Mouse (Mus musculus) MEL (cell line): ENCODE measurements around the gene Ces2f. TPM values are rescaled to one million over a fixed set of nuclear protein-coding genes. Genes with fewer than 3 reads are reported as not detected.

Experiments
- DNase-seq: peaks from one replicate; pipeline ENCODE4 v3.0.0; 2011; ENCODE audit warnings: low read depth, low spot score
- H3K27ac ChIP-seq: 2 replicates; pipeline ENCODE4 v1.5.1; 2012; ENCODE audit warnings: low read depth, mild to moderate bottlenecking, control low read depth, low read length, moderate library complexity; ENCODE audit not compliant: control insufficient read depth
- H3K27me3 ChIP-seq, 2 experiments: fragments of 150-350 bp in 1 of 2; sonication (generic) in 1 of 2; 2 replicates each; pipeline ENCODE4 v1.6.1; 2012; ENCODE audit warnings: low read length in 2 of 2, mild to moderate bottlenecking in 2 of 2, improper control_type of control experiment in 1 of 2, moderate library complexity in 1 of 2; ENCODE audit not compliant: insufficient read depth in 2 of 2, control insufficient read depth in 1 of 2
- H3K36me3 ChIP-seq, 2 experiments: 2 replicates each; pipeline ENCODE4 v1.6.1; 2012 to 2014; ENCODE audit warnings: low read length in 2 of 2, improper control_type of control experiment in 1 of 2, inconsistent platforms in 1 of 2, mild to moderate bottlenecking in 1 of 2; ENCODE audit not compliant: insufficient read depth in 2 of 2, control insufficient read depth in 1 of 2
- H3K4me1 ChIP-seq, 2 experiments: fragments of 150-350 bp in 1 of 2; sonication (generic) in 1 of 2; 2 replicates each; pipeline ENCODE4 v1.6.1; 2012; ENCODE audit warnings: low read length in 2 of 2, improper control_type of control experiment in 1 of 2, mild to moderate bottlenecking in 1 of 2; ENCODE audit not compliant: insufficient read depth in 2 of 2, control insufficient read depth in 1 of 2
- H3K4me3 ChIP-seq, 2 experiments: fragments of 150-350 bp in 1 of 2; sonication (generic) in 1 of 2; 2 replicates each; pipeline ENCODE4 v1.5.1; 2012; ENCODE audit warnings: low read depth in 2 of 2, low read length in 2 of 2, mild to moderate bottlenecking in 2 of 2, moderate library complexity in 2 of 2, control low read depth in 1 of 2, improper control_type of control experiment in 1 of 2; ENCODE audit not compliant: control insufficient read depth in 1 of 2, insufficient read depth in 1 of 2
- H3K79me2 ChIP-seq: 2 replicates; pipeline ENCODE4 v1.6.1; 2012; ENCODE audit warnings: mild to moderate bottlenecking, low read length, moderate library complexity; ENCODE audit not compliant: control insufficient read depth, poor library complexity, insufficient read depth
- H3K9ac ChIP-seq: 2 replicates; pipeline ENCODE4 v1.6.1; 2012; ENCODE audit warnings: low read depth, mild to moderate bottlenecking, control low read depth, low read length, moderate library complexity; ENCODE audit not compliant: control insufficient read depth, poor library complexity, severe bottlenecking
- H3K9me3 ChIP-seq: fragments of 150-350 bp; sonication (generic); replicated peaks from 2 replicates; pipeline ENCODE4 v1.6.1; 2012; ENCODE audit warnings: mild to moderate bottlenecking, low read length, improper control_type of control experiment, moderate library complexity; ENCODE audit not compliant: insufficient read depth
- E2F4 ChIP-seq: IDR thresholded peaks from 2 replicates; pipeline ENCODE4 v1.6.1; 2011; ENCODE audit warnings: low read depth, low read length, improper control_type of control experiment, borderline replicate concordance
- ELF1 ChIP-seq: IDR thresholded peaks from 2 replicates; pipeline ENCODE4 v1.6.1; 2014; ENCODE audit warnings: low read depth, mild to moderate bottlenecking, inconsistent platforms, low read length, improper control_type of control experiment, moderate library complexity
- JUND ChIP-seq: IDR thresholded peaks from 2 replicates; pipeline ENCODE4 v1.6.1; 2011; ENCODE audit warnings: low read depth, mild to moderate bottlenecking, improper control_type of control experiment, low read length
- KAT2A ChIP-seq: conservative IDR thresholded peaks from 2 replicates; pipeline ENCODE4 v1.6.1; 2012; ENCODE audit warnings: low read depth, low read length, improper control_type of control experiment, inconsistent platforms
- NRF1 ChIP-seq: IDR thresholded peaks from 2 replicates; pipeline ENCODE4 v1.6.1; 2014; ENCODE audit warnings: low read depth, mild to moderate bottlenecking, inconsistent platforms, low read length, improper control_type of control experiment, moderate library complexity; ENCODE audit not compliant: poor library complexity, insufficient read depth, severe bottlenecking
- POLR2AphosphoS2 ChIP-seq: IDR thresholded peaks from 2 replicates; pipeline ENCODE4 v1.6.1; 2011; ENCODE audit warnings: low read length, improper control_type of control experiment
- POLR2AphosphoS5 ChIP-seq: IDR thresholded peaks from 2 replicates; pipeline ENCODE4 v1.6.1; 2012; ENCODE audit warnings: low read depth, borderline replicate concordance, mild to moderate bottlenecking, inconsistent platforms, low read length, moderate library complexity, mixed read lengths
- TBP ChIP-seq: IDR thresholded peaks from 2 replicates; pipeline ENCODE4 v1.8.0; 2011; ENCODE audit warnings: low read depth, low read length, improper control_type of control experiment
- USF2 ChIP-seq, 2 experiments: IDR thresholded peaks; 2 replicates each; pipeline ENCODE4 v1.6.1; 2011 to 2012; ENCODE audit warnings: improper control_type of control experiment in 2 of 2, low read length in 2 of 2, borderline replicate concordance in 1 of 2, inconsistent platforms in 1 of 2, low read depth in 1 of 2, mild to moderate bottlenecking in 1 of 2; ENCODE audit not compliant: insufficient read depth in 1 of 2
- ZKSCAN1 ChIP-seq: IDR thresholded peaks from 2 replicates; pipeline ENCODE4 v1.6.1; 2012; ENCODE audit warnings: low read depth, mild to moderate bottlenecking, inconsistent platforms, low read length, improper control_type of control experiment, moderate library complexity
- polyA plus RNA-seq, 2 experiments: library from polyadenylated mRNA; stranded (reverse) in 1 of 2; unstranded in 1 of 2; fragments of >175 nt in 1 of 2; fragments of >200 nt in 1 of 2; gene quantifications; 2 replicates each; pipeline versions ENCODE4 v1.2.1 to v1.2.4; 2012; ENCODE audit warnings: low replicate concordance in 2 of 2, low read depth in 1 of 2; ENCODE audit not compliant: insufficient read length in 2 of 2, insufficient read depth in 1 of 2, missing spikeins in 1 of 2
- total RNA-seq: library from RNA; depleted of rRNA; stranded (reverse); fragments of 300-350 nt; gene quantifications from 2 replicates; pipeline ENCODE4 v1.2.3, GENCODE M21; 2012

The Ces2f gene
- total and polyA plus RNA-seq, 3 experiments = not detected

GRCm38 (mm10) chr8:104984942-104985341 lies 37.8 kb downstream of the Ces2f start:
- no peak overlapping the region for H3K27ac ChIP-seq
- H3K36me3 ChIP-seq = no peaks in the 10 kb centered on the region
- TF ChIP-seq NRF1 = no peak
- TF ChIP-seq POLR2AphosphoS5 = no peak
- TF ChIP-seq ZKSCAN1 = no peak
- no peak for TF ChIP-seq JUND
- no peaks in the 10 kb centered on the region for H3K4me1 ChIP-seq
- H3K9ac ChIP-seq = no peak overlapping the region
- no peaks in the 10 kb centered on the region for H3K79me2 ChIP-seq
- H3K27me3 ChIP-seq = peaks cover 2 to 12% of the 10 kb centered on the region in 2 experiments
- no peak overlapping the region for H3K4me3 ChIP-seq
- no peaks in the 10 kb centered on the region for H3K9me3 ChIP-seq
- DNase-seq = no peak

GRCm38 (mm10) chr8:104998191-104998590 lies 51.0 kb downstream of the Ces2f start:
- Histone ChIP-seq H3K9ac (no peak overlapping the region), H3K4me1 (no peaks in the 10 kb centered on the region), H3K4me3 (no peak overlapping the region), H3K9me3 (no peaks in the 10 kb centered on the region), H3K36me3 (no peaks in the 10 kb centered on the region), H3K27ac (no peak overlapping the region), H3K79me2 (no peaks in the 10 kb centered on the region), H3K27me3 (peaks cover 0 to 2% of the 10 kb centered on the region in 2 experiments; a peak in 2 of 4 replicates)
- DNase-seq = no peak
- no peak for TF ChIP-seq E2F4
- no peak for TF ChIP-seq ELF1

- no peaks in the 10 kb centered on the region for H3K79me2 ChIP-seq
- DNase-seq = no peak
- no peaks in the 10 kb centered on the region for H3K9me3 ChIP-seq
- no peak overlapping the region for H3K9ac ChIP-seq
- H3K27ac ChIP-seq = no peak overlapping the region
- TF ChIP-seq POLR2AphosphoS2 = no peak
- TF ChIP-seq TBP = no peak
- TF ChIP-seq USF2 (IDR thresholded peaks at IDR 0.05; ENCODE audit: borderline replicate concordance in 1 of 2, insufficient read depth in 1 of 2, low read depth in 1 of 2, low read length in 2 of 2) = no peak
- no peak for TF ChIP-seq KAT2A
- TF ChIP-seq POLR2AphosphoS5 = no peak
- H3K27me3 ChIP-seq = peaks cover 0 to 2% of the 10 kb centered on the region in 2 experiments; a peak in 2 of 4 replicates
- H3K4me1 ChIP-seq = no peaks in the 10 kb centered on the region
- H3K4me3 ChIP-seq = no peak overlapping the region
- no peaks in the 10 kb centered on the region for H3K36me3 ChIP-seq
These were observed 52.0 kb downstream of the Ces2f start for GRCm38 (mm10) chr8:104999183-104999582.
